17 mouse cellular contexts compared by ENCODE assay signal in the genomic region with DNA sequence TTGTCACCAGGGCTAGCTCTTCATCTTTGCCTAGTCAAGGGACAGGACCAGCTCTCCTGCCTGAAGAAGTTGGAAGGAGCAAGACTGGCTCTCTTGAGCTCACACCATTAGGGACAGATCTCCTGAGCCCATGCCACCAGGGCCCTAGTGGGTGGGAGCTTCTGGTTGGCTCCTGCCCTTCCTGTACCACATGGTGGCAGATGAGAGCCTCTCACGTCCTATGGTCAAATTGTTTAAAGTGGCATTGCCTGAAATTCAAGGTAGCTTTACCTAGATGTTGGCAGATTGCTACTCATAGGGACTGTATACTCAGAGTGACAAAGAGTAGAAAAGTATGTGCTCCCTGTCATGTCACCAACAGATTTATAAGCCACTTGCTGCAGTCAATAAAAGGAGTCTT.
DNase-seq lines count a peak whose midpoint lies in the region; ATAC-seq and TF ChIP-seq lines count a peak whose summit lies in the region.
"Had no signal": no experiment of that assay in that cellular context is flagged by ENCODE, and none has a peak within 500 bp of the region (broad histone marks: within the 10 kb centered on the region; RNA-seq: fewer than 3 reads in every experiment).

No protein-coding gene starts in this region.

- POLR2A ChIA-PET in Patski (lab: Charles Lee), result no interaction called here

- TF ChIP-seq EP300 in heart, postnatal 0 days (IDR thresholded peaks at IDR 0.05; ENCODE audit: low read depth), result no peak

- no peaks in the 10 kb centered on the region for H3K36me3 ChIP-seq in heart, postnatal 0 days (replicated peaks; ENCODE audit: control insufficient read depth, insufficient read depth, low read length)
- no peaks in the 10 kb centered on the region for H3K36me3 ChIP-seq in lung, embryonic 14.5 days (ENCODE audit: insufficient read depth)
- H3K36me3 ChIP-seq: heart, embryonic 12.5 days had no signal

- H3K27ac ChIP-seq in heart, postnatal 0 days (ENCODE audit: low read depth), result no peak overlapping the region
- no peak overlapping the region for H3K27ac ChIP-seq in lung, embryonic 14.5 days (ENCODE audit: low read depth)
- H3K27ac ChIP-seq: forebrain, embryonic 13.5 days; gastrocnemius, adult 2 months; hindbrain, embryonic 14.5 days; left cerebral cortex, adult 2 months; liver, embryonic 14.5 days had no signal

- no peak overlapping the region for H3K4me2 ChIP-seq in heart, postnatal 0 days (ENCODE audit: low read depth, low read length)
- no peak overlapping the region for H3K4me2 ChIP-seq in lung, embryonic 14.5 days
- H3K4me2 ChIP-seq: forebrain, embryonic 13.5 days; heart, embryonic 12.5 days; hindbrain, embryonic 14.5 days; midbrain, embryonic 11.5 days had no signal

- H3K4me1 ChIP-seq in heart, postnatal 0 days (ENCODE audit: control insufficient read depth, insufficient read depth), result no peaks in the 10 kb centered on the region
- no peaks in the 10 kb centered on the region for H3K4me1 ChIP-seq in lung, embryonic 14.5 days (ENCODE audit: insufficient read depth)
- H3K4me1 ChIP-seq: forebrain, embryonic 13.5 days; heart, embryonic 12.5 days had no signal

- no peaks in the 10 kb centered on the region for H3K27me3 ChIP-seq in heart, postnatal 0 days (ENCODE audit: control insufficient read depth, insufficient read depth, low read length)
- no peaks in the 10 kb centered on the region for H3K27me3 ChIP-seq in lung, embryonic 14.5 days (ENCODE audit: insufficient read depth, low read length)
- H3K27me3 ChIP-seq in Patski, result no peaks in the 10 kb centered on the region
- H3K27me3 ChIP-seq: forebrain, embryonic 13.5 days; heart, embryonic 12.5 days had no signal

- H3K9me3 ChIP-seq in heart, postnatal 0 days (replicated peaks; ENCODE audit: control insufficient read depth, low read length), result no peaks in the 10 kb centered on the region
- no peaks in the 10 kb centered on the region for H3K9me3 ChIP-seq in lung, embryonic 14.5 days (ENCODE audit: low read depth, low read length)
- H3K9me3 ChIP-seq: forebrain, embryonic 13.5 days; heart, embryonic 12.5 days had no signal

- no peak overlapping the region for H3K4me3 ChIP-seq in heart, postnatal 0 days (ENCODE audit: low read depth, low read length)
- no peak overlapping the region for H3K4me3 ChIP-seq in lung, embryonic 14.5 days (ENCODE audit: low read depth, low read length)
- H3K4me3 ChIP-seq: forebrain, embryonic 13.5 days; gastrocnemius, adult 2 months; heart, embryonic 12.5 days; left cerebral cortex, adult 2 months had no signal

- in situ Hi-C loops in Patski (cut with MboI; ENCODE audit: low pct_unique_long_range_greater_than_20kb), result no loop called here

- ATAC-seq in heart, postnatal 0 days (ENCODE audit: insufficient read depth, low read depth), result no peak
- ATAC-seq in lung, embryonic 14.5 days (ENCODE audit: insufficient read depth), result no peak
- ATAC-seq in Patski, result peak; percentile 12
- ATAC-seq: forebrain, embryonic 13.5 days had no signal

- 32% methylated on average over 1 of the region's 1 CpGs for WGBS in heart, postnatal 0 days
- 74% methylated on average over 1 of the region's 1 CpGs for WGBS in lung, embryonic 14.5 days

- no peak overlapping the region for H3K9ac ChIP-seq in heart, postnatal 0 days (replicated peaks; ENCODE audit: low read depth, low read length)
- H3K9ac ChIP-seq in lung, embryonic 14.5 days, result no peak overlapping the region
- H3K9ac ChIP-seq: forebrain, embryonic 13.5 days; heart, embryonic 12.5 days; hindbrain, embryonic 14.5 days; liver, embryonic 14.5 days had no signal

- CTCF ChIA-PET in Patski (lab: Charles Lee), result interaction anchor here (0.9 to 2.0 kb wide), 6 partner anchors 9 to 373 kb away, joined by 3 to 5 read pairs (median 4); no protein-coding TSS in a partner anchor

- peak; percentile 30 for TF ChIP-seq CTCF in heart, postnatal 0 days (IDR thresholded peaks at IDR 0.05; ENCODE audit: low read depth)
- peak; percentile 27 for TF ChIP-seq CTCF in lung, embryonic 14.5 days (IDR thresholded peaks at IDR 0.05; ENCODE audit: low read depth)
- peak; percentile 30 for TF ChIP-seq CTCF in Patski (IDR thresholded peaks at IDR 0.05)

- DNase-seq in heart, postnatal 0 days (ENCODE audit: low spot score), result no peak
- no peak for DNase-seq in heart, adult 9 months (ENCODE audit: low spot score in 2 of 2)
- no peak for DNase-seq in lung, embryonic 14.5 days
- no peak for DNase-seq in lung, postnatal 10 days
- no peak for DNase-seq in Patski (ENCODE audit: low read depth, low spot score)
- DNase-seq in naive thymus-derived CD4-positive, alpha-beta T cell, adult 2 months (ENCODE audit: low read depth), result peak; percentile 32
- no peak for DNase-seq in right cerebral cortex, postnatal 36 days (ENCODE audit: low spot score in 2 of 2)
- DNase-seq: cerebellum, adult 9-10 months; gastrocnemius, adult 2 months; kidney, postnatal 36 days; lung, postnatal 14 days had no signal
